Mouse (Mus musculus) liver, postnatal 0 days (tissue): Measurements from ENCODE around the gene Prex1. TPM values are rescaled to one million over a fixed set of nuclear protein-coding genes. Genes with fewer than 3 reads are reported as not detected.

Experiments used
- ATAC-seq: fragments of 200-750 bp; cut with Nextera tagmentation; 2 replicates; pipeline ENCODE4 v1.8.0; 2017; ENCODE audit warnings: mild to moderate bottlenecking, moderate library complexity
- DNase-seq: peaks from one replicate; pipeline ENCODE4 v3.0.0-alpha.2; 2016
- H3K27ac ChIP-seq: fragments of 300-500 bp; sonication (generic); 2 replicates; pipeline ENCODE4 v1.5.1; 2014; ENCODE audit warnings: antibody characterized with exemption, moderate library complexity, mild to moderate bottlenecking, low read depth
- H3K27me3 ChIP-seq: fragments of 300-500 bp; sonication (generic); 2 replicates; pipeline ENCODE4 v1.6.1; 2014; ENCODE audit warnings: low read length, control low read depth, mixed read lengths; ENCODE audit not compliant: insufficient read depth
- H3K36me3 ChIP-seq: fragments of 300-500 bp; sonication (generic); replicated peaks from 2 replicates; pipeline ENCODE4 v1.6.1; 2014; ENCODE audit warnings: mild to moderate bottlenecking, control low read depth, low read length, moderate library complexity, mixed read lengths; ENCODE audit not compliant: insufficient read depth
- H3K4me1 ChIP-seq: fragments of 300-500 bp; sonication (generic); 2 replicates; pipeline ENCODE4 v1.6.1; 2014; ENCODE audit warnings: antibody characterized with exemption, mild to moderate bottlenecking, control low read depth; ENCODE audit not compliant: insufficient read depth
- H3K4me2 ChIP-seq: fragments of 300-500 bp; sonication (generic); 2 replicates; pipeline ENCODE4 v1.6.1; 2014; ENCODE audit warnings: low read depth, mild to moderate bottlenecking, low read length, moderate library complexity, mixed read lengths
- H3K4me3 ChIP-seq: fragments of 300-500 bp; sonication (generic); 2 replicates; pipeline ENCODE4 v1.5.1; 2014; ENCODE audit warnings: low read depth, low read length
- H3K9ac ChIP-seq: fragments of 300-500 bp; sonication (generic); replicated peaks from 2 replicates; pipeline ENCODE4 v1.6.1; 2014; ENCODE audit warnings: mild to moderate bottlenecking, moderate library complexity
- H3K9me3 ChIP-seq: fragments of 300-500 bp; sonication (generic); 2 replicates; pipeline ENCODE4 v1.6.1; 2016; ENCODE audit warnings: mild to moderate bottlenecking, control low read depth, low read length, mixed read lengths
- CTCF ChIP-seq: sonication (generic); IDR thresholded peaks from 2 replicates; pipeline ENCODE4 v1.5.1; 2016; ENCODE audit warnings: antibody characterized with exemption, low read depth
- EP300 ChIP-seq: IDR thresholded peaks from 2 replicates; pipeline ENCODE4 v1.6.1; 2016; ENCODE audit warnings: antibody characterized with exemption, low read depth, mild to moderate bottlenecking
- WGBS: fragments of 180-500 bp; shearing (Covaris S2); extraction: QIAGEN DNeasy Blood & Tissue Kit; methylation state at CpG from one replicate; pipeline ENCODE4 v1.1.7; 2014; ENCODE audit not compliant: insufficient replicate concordance; 5-methylcytosine and 5-hydroxymethylcytosine counted together
- polyA plus RNA-seq: library from polyadenylated mRNA; unstranded; fragments of >200 nt; fragmentation: Nextera tagmentation; extraction: Ambion mirVana; gene quantifications from 2 replicates; pipeline ENCODE4 v1.2.1, GENCODE M21; 2015

Gene Prex1
- polyA plus RNA-seq, 1 experiment from 2014 or later: 6.3 TPM

- no peak overlapping the region for H3K4me3 ChIP-seq
- no peaks in the 10 kb centered on the region for H3K27me3 ChIP-seq
- H3K4me1 ChIP-seq: no peaks in the 10 kb centered on the region
- peaks cover 34% of the 10 kb centered on the region for H3K36me3 ChIP-seq
- DNase-seq (no peak), ATAC-seq (no peak)
- TF ChIP-seq EP300: no peak
- TF ChIP-seq CTCF: no peak
- no peak overlapping the region for H3K27ac ChIP-seq
- WGBS: 84% methylated on average over 17 of the region's 17 CpGs
- H3K9ac ChIP-seq: no peak overlapping the region
- H3K4me2 ChIP-seq: no peak overlapping the region
- no peaks in the 10 kb centered on the region for H3K9me3 ChIP-seq
These were observed 138.2 kb downstream of the Prex1 start for GRCm38 (mm10) chr2:166575419-166575818.

GRCm38 (mm10) chr2:166574934-166575333 lies 138.7 kb downstream of the Prex1 start:
- 23% methylated on average over 7 of the region's 7 CpGs for WGBS
- Histone ChIP-seq H3K36me3 (peaks cover 30% of the 10 kb centered on the region), H3K4me2 (no peak overlapping the region), H3K9me3 (no peaks in the 10 kb centered on the region), H3K4me1 (no peaks in the 10 kb centered on the region), H3K9ac (no peak overlapping the region), H3K27me3 (no peaks in the 10 kb centered on the region), H3K27ac (no peak overlapping the region), H3K4me3 (no peak overlapping the region)
- DNase-seq (peak; percentile 81), ATAC-seq (peak; percentile 50)
- TF ChIP-seq EP300: no peak
- peak; percentile 93 for TF ChIP-seq CTCF

- TF ChIP-seq CTCF: no peak
- no peak for TF ChIP-seq EP300
- Histone ChIP-seq H3K4me2 (no peak overlapping the region), H3K4me3 (no peak overlapping the region), H3K36me3 (peaks cover 30% of the 10 kb centered on the region), H3K4me1 (no peaks in the 10 kb centered on the region), H3K9me3 (no peaks in the 10 kb centered on the region), H3K27ac (no peak overlapping the region), H3K9ac (no peak overlapping the region), H3K27me3 (no peaks in the 10 kb centered on the region)
- ATAC-seq (no peak), DNase-seq (no peak)
- 83% methylated on average over 5 of the region's 5 CpGs for WGBS
These were observed 140.0 kb downstream of the Prex1 start for GRCm38 (mm10) chr2:166573621-166574020.

GRCm38 (mm10) chr2:166572297-166572696 lies 141.3 kb downstream of the Prex1 start:
- no peak overlapping the region for H3K27ac ChIP-seq

GRCm38 (mm10) chr2:166569182-166569581 lies 144.4 kb downstream of the Prex1 start:
- no peak overlapping the region for H3K27ac ChIP-seq
- WGBS: 92% methylated on average over 9 of the region's 9 CpGs
- H3K4me1 ChIP-seq: peaks cover 2% of the 10 kb centered on the region; the same call in 1 of the 2 replicates
- ATAC-seq (no peak), DNase-seq (no peak)
- H3K4me2 ChIP-seq: no peak overlapping the region
- H3K27me3 ChIP-seq: no peaks in the 10 kb centered on the region
- H3K9me3 ChIP-seq: no peaks in the 10 kb centered on the region
- no peak overlapping the region for H3K9ac ChIP-seq
- peaks cover 32% of the 10 kb centered on the region for H3K36me3 ChIP-seq
- no peak overlapping the region for H3K4me3 ChIP-seq
- TF ChIP-seq CTCF (no peak), EP300 (no peak)

More at GRCm38 (mm10) chr2:166572297-166572696, 141.3 kb downstream of the Prex1 start:
- Histone ChIP-seq H3K9me3 (no peaks in the 10 kb centered on the region), H3K4me1 (no peaks in the 10 kb centered on the region), H3K9ac (no peak overlapping the region), H3K27me3 (no peaks in the 10 kb centered on the region), H3K4me3 (no peak overlapping the region), H3K36me3 (peaks cover 37% of the 10 kb centered on the region), H3K4me2 (no peak overlapping the region)
- ATAC-seq: no peak
- TF ChIP-seq CTCF: no peak
- no peak for TF ChIP-seq EP300
- no peak for DNase-seq
- 86% methylated on average over 3 of the region's 3 CpGs for WGBS

- H3K36me3 ChIP-seq: peaks cover 13% of the 10 kb centered on the region; the same call in 1 of the 2 replicates
- no peaks in the 10 kb centered on the region for H3K9me3 ChIP-seq
- TF ChIP-seq EP300: no peak
- TF ChIP-seq CTCF: peak; percentile 55
- no peak overlapping the region for H3K9ac ChIP-seq
- H3K4me1 ChIP-seq: peaks cover 2% of the 10 kb centered on the region; the same call in 1 of the 2 replicates
- no peak overlapping the region for H3K4me3 ChIP-seq
- DNase-seq (no peak), ATAC-seq (no peak)
- WGBS: 70% methylated on average over 5 of the region's 5 CpGs
- no peak overlapping the region for H3K27ac ChIP-seq
- no peaks in the 10 kb centered on the region for H3K27me3 ChIP-seq
- no peak overlapping the region for H3K4me2 ChIP-seq
These were observed 148.1 kb downstream of the Prex1 start for GRCm38 (mm10) chr2:166565503-166565902.
